Mouse (Mus musculus) lung, adult 18-20 months (tissue): ENCODE results near the gene Galt.
"Not testable (repeated sequence)": the region's sequence is repeated elsewhere in the genome, so short reads cannot be mapped to it uniquely, and the experiment has no call there.

ENCODE experiments used
- DNase-seq, 2 experiments: peaks; one replicate each; pipeline ENCODE4 v3.0.0; 2022; ENCODE audit warnings: mixed read lengths in 2 of 2

The Galt gene

DNA sequence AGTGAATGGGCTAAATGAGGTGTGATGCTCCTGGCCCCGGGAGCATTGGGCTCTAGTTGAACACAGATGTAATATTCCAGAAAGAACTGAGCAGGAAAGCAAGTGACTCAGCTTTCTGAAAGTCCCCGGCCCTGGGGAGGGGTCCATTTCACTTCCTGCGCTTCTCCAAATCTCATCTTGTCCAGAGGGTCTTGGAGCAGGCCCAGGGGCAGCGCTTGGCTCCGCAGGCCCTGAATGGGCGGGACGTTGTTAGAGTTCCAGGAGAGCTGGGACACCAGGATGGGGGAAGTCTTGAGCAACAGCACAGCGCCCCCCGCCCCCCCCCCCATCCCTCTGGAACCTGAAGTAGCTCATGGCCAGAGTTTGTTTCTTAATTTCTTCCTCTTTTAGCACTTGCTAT, 26.2 kb downstream of the Galt start:
- not testable (repeated sequence) for DNase-seq

- DNase-seq, result not testable (repeated sequence)
Observed at GRCm38 (mm10) chr4:41781748-41782485, 26.9 kb downstream of the Galt start.

GRCm38 (mm10) chr4:41782711-41783110, 27.7 kb downstream of the Galt start:
- DNase-seq, result not testable (repeated sequence)

- not testable (repeated sequence) for DNase-seq
Observed at GRCm38 (mm10) chr4:41783197-41783596, 28.2 kb downstream of the Galt start.
